Mouse (Mus musculus) brain, adult 2 months (tissue): ENCODE measurements around the gene Syna.

Experiments used
- DNase-seq: peaks from one replicate; pipeline ENCODE4 v3.0.0; 2011; ENCODE audit warnings: low read depth, low spot score

The Syna gene

DNA sequence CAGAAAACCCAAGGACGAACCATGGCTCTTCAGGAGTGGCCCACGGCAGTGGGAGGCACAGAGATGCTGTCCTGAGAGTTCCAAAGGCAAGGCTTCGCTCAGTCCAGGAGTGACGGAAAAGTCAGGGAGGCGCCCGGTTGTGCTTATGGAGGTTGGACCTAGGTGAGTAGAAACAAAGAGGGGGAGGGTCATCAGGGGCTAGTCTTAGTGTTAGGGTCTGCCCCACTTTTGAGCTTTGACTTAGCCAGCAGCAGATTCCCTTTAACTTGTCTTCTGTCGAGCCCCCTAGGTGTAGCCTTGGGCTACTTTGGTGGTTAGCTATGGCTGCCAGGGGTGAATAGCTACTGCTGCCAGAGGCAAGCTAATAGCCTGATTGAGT is at the start of gene Syna:
Gene Syna, minus strand, starts transcription at position 101 of the 379 bp plus-strand sequence.
- no peak for DNase-seq

DNA sequence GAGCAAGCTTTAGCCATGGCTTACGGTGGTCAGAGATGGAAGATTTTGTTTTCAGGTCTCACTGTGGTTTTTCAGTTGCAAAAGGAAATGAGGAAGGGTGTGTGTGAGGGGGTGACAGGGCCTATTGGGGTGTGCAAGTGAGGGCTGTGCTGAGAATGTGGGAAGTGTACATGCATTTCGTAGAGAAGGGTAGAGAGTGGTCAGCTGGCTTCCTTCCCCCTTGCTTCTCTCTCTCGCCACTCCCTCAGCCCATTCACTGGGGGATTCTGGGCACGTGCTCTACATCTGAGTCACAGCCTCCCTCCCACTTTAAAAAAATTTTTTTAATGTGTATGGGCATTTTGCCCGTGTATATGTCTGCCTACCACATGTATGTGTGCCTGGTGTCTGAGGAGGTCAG is 47.1 kb upstream of the Syna start:
- no peak for DNase-seq

GRCm38 (mm10) chr5:134606314-134606713 is 46.3 kb upstream of the Syna start:
- no peak for DNase-seq

- DNase-seq, result no peak
Observed at GRCm38 (mm10) chr5:134604376-134604775, 44.4 kb upstream of the Syna start.

DNA sequence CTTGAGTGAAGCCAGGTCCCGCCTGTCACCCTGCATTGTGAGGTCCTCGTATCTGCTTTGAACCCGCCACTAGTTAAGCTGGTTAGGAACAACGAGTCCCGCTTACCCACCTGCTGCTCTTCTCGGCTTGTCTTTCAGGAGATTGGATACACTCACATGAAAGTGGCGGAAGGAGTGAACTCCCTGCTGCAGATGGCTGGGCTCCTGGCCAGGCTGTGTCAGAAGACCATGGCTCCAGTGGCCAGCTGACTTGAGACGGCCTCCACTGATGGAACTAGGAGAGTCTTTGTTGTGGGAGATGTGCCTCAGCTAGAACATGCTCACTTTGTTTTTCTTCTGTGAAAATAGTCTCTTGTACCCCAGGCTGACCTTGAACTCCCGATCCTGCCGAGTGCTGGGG is 37.7 kb upstream of the Syna start:
- DNase-seq, result peak; percentile 69

- DNase-seq, result no peak
Observed at GRCm38 (mm10) chr5:134593093-134593492, 33.1 kb upstream of the Syna start.

DNA sequence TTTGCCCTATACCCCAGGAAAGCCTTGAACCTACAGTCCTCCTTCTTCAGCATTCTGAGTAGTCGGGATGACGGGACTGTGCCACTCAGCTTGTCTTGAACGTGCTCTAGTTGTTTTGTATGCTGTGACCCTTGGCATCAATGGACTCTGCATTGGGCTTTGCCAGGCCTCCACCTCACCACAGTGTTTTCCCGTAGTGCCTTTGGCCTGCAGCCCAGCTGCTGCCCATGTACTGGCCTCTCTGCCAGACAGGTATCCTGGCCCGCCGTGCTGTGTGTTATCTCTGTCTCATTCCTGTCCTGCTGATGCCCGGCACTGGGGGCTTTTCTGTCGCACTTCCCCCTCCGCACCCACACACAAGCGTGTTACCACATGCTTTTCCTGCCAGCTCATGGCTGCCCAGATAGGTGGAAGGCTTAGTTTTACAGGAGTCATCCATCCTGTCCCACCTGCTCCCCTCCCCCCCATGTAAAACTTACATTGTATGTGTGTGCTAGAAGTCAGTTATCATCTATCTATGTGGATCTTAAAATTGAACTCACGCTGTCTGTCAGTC is 32.1 kb upstream of the Syna start:
- DNase-seq, result no peak

GRCm38 (mm10) chr5:134589900-134590299 is 29.9 kb upstream of the Syna start:
- no peak for DNase-seq

- DNase-seq, result no peak
Observed at GRCm38 (mm10) chr5:134584798-134585197, 24.8 kb upstream of the Syna start.

- DNase-seq, result no peak
Observed at GRCm38 (mm10) chr5:134583884-134584213, 23.9 kb upstream of the Syna start.

DNA sequence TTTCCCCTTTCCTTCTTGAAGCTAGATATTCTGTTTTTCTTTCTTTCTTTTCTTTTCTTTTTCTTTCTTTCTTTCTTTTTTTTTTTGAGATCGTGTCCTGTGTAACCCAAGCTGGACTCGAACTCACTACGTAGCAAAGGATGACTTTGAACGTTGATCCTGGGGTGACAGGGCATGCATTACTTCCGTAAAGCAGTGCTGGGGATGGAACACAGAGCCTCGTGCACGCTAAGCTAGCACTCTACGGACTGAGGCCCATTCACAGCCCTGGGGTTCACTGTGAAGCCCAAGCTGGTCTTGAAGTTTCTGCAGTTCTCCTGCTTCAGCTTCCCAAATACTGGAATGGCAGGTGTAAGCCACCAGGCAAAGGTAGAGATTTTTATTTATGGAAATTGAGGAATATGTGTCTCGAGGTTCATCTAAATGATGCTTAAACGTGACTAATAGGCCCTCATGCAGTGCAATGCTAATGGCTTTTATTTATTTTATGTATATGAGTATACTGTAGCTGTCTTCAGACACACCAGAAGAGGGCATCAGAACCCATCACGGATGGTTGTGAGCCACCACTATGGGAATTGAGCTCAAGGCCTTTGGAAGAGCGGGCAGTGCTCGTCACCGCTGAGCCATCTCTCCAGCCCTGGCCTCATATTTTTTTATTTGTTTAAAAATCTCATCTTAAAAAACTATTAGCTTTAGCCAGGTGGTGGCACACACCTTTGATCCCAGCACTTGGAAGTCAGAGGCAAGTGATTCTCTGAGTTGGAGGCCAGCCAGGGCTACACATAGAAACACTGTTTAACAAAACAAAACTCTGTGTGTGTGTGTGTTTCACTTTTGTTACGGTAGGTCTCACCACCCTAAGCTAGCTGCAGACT is 23.3 kb upstream of the Syna start:
- DNase-seq, result no peak

DNA sequence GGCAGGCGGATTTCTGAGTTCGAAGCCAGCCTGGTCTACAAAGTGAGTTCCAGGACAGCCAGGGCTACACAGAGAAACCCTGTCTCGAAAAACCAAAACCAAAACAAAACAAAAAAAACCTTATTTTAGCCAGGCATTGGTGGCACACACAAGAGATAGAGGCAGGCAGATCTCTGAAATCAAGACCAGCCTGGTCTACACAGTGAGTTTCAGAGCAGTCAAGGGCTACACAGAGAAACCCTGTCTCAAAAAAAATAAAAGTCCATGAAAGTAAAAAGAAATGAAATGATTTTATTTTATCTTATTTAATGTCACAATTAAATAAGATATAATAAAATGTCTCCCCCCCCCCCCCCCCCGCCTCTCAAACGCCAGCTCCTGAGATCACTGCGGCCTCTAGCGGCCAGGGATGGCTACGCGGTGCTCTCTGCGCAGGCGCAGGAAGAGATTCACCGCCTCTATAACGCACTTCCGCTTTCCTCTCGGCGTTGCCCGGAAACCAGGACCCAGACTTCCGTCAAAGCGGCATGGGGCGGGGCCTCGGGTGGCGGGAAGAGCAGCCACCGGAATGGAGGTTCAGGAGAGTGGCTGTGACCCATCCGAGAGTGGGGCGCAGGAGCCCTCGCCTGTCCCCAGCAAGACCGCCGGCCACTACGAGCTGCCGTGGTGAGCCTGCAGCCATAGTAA is 22.4 kb upstream of the Syna start:
- peak; percentile 98 for DNase-seq

DNA sequence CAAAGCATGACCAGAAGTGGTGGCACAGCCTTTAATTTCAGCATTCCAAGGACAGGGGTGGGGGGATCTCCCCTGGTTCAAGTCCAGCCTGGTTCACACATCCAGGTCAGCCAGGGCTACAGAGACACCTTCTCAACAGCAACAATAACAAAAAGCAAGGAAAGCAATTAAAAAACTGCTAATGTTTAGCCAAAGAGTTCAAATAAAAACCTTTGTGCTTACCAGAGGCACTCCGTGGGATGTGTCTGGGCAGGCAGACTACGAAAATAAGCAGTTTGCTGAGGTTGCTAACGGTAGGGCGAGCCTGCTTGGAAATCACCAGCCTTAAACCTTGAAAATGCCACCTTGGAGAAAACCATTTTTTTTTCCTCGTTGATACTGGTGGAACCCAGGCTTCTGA is 21.2 kb upstream of the Syna start, which contains the start of gene Rfc2:
Gene Rfc2, plus strand, starts transcription at position 221 of the 400 bp plus-strand sequence.
- no peak for DNase-seq

DNA sequence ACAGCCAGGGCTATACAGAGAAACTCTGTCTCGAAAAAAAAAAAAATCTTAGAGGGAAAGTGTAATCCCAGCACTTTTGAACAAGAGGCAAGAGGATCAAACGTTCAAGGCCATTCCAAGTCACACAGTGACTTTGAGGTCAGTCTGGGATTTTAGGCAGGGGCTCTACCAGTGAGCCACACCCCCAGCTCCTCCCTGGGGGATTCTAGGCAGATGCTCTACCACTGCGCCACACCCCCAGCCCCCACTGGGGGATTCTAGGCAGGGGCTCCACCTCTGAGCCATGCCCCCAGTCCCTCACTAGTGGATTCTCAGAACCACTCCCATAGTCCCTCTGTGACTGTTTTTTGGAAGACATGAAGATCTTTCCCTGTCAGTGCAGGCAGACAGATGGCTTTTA is 19.2 kb upstream of the Syna start:
- no peak for DNase-seq

- DNase-seq, result no peak
Observed at GRCm38 (mm10) chr5:134577534-134577933, 17.6 kb upstream of the Syna start.

GRCm38 (mm10) chr5:134576517-134577220 is 16.7 kb upstream of the Syna start:
- no peak for DNase-seq

- DNase-seq, result no peak
Observed at GRCm38 (mm10) chr5:134575833-134576232, 15.9 kb upstream of the Syna start.

- DNase-seq, result no peak
Observed at GRCm38 (mm10) chr5:134572508-134573214, 12.7 kb upstream of the Syna start.

- DNase-seq, result peak; percentile 91
Observed at GRCm38 (mm10) chr5:134571730-134572507, 11.9 kb upstream of the Syna start.

GRCm38 (mm10) chr5:134568964-134569491 is 9.1 kb upstream of the Syna start:
- peak; percentile 81 for DNase-seq
